Mouse (Mus musculus) embryonic fibroblast, embryonic 13.5 days (primary cell): Measurements from ENCODE around the gene L3hypdh.

Experiments
- CTCF ChIP-seq: IDR thresholded peaks from 2 replicates; pipeline ENCODE4 v1.5.1; 2011; ENCODE audit warnings: mild to moderate bottlenecking, control low read depth, low read length, moderate library complexity, borderline replicate concordance; ENCODE audit not compliant: insufficient read depth
- POLR2A ChIP-seq: IDR thresholded peaks from 2 replicates; pipeline ENCODE4 v1.6.1; 2011; ENCODE audit warnings: low read depth, mild to moderate bottlenecking, control low read depth, low read length, moderate library complexity

DNA sequence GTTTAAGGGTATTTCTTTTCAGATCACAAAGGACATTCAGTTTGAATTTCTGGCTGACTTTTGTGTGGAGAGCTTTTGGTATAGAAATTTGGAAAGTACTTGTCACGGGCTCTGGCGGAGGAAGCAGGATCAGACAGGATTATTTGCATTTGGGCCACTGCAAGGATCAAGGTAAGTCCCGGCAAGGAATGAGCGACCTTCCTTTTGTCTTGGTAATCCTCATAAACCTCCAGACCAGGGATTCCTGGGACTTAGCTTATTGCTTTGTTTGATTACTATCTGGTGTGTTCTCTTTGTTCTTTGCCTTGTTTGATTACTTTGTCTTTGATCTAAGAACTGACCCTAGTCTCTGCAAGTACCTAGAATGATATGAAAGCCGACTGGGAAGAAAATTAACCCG lies 31.4 kb downstream of the L3hypdh start:
- TF ChIP-seq CTCF (no peak), POLR2A (no peak)
